Mouse (Mus musculus): Measurements from ENCODE around the gene Vps39. TPM values are rescaled to one million over a fixed set of nuclear protein-coding genes. Genes with fewer than 3 reads are reported as not detected.

The Vps39 gene
- polyA plus RNA-seq, 1 experiment from 2014 or later, result 24.6 TPM

GRCm38 (mm10) chr2:120288401-120288800 lies 64.5 kb downstream of the Vps39 start:
- H3K4me2 ChIP-seq (ENCODE audit: low read length), result no peak overlapping the region
- no peaks in the 10 kb centered on the region for H3K36me3 ChIP-seq (ENCODE audit: control insufficient read depth, insufficient read depth, low read length)
- H3K4me3 ChIP-seq (ENCODE audit: low read depth, low read length), result no peak overlapping the region
- H3K9me3 ChIP-seq (ENCODE audit: control insufficient read depth, low read length), result no peaks in the 10 kb centered on the region
- H3K27me3 ChIP-seq (replicated peaks; ENCODE audit: control insufficient read depth, insufficient read depth, low read length), result no peaks in the 10 kb centered on the region
- H3K4me1 ChIP-seq (replicated peaks; ENCODE audit: control insufficient read depth, insufficient read depth, low read length), result no peaks in the 10 kb centered on the region
- H3K9ac ChIP-seq (ENCODE audit: low read length), result no peak overlapping the region
- ATAC-seq (replicated peaks; ENCODE audit: low FRiP score, low TSS enrichment, low read depth) (no peak), DNase-seq (ENCODE audit: low spot score) (no peak)
- 86% methylated on average over 3 of the region's 3 CpGs for WGBS
- no peak overlapping the region for H3K27ac ChIP-seq (ENCODE audit: low read depth)

- no peak for ATAC-seq (replicated peaks; ENCODE audit: low FRiP score, low TSS enrichment, low read depth)
Observed at GRCm38 (mm10) chr2:120285639-120286038, 67.3 kb downstream of the Vps39 start.

GRCm38 (mm10) chr2:120284705-120285104 lies 68.2 kb downstream of the Vps39 start:
- Histone ChIP-seq H3K27ac (ENCODE audit: low read depth) (no peak overlapping the region), H3K4me1 (replicated peaks; ENCODE audit: control insufficient read depth, insufficient read depth, low read length) (no peaks in the 10 kb centered on the region), H3K4me2 (ENCODE audit: low read length) (no peak overlapping the region), H3K9ac (ENCODE audit: low read length) (no peak overlapping the region), H3K27me3 (replicated peaks; ENCODE audit: control insufficient read depth, insufficient read depth, low read length) (no peaks in the 10 kb centered on the region), H3K9me3 (ENCODE audit: control insufficient read depth, low read length) (no peaks in the 10 kb centered on the region), H3K4me3 (ENCODE audit: low read depth, low read length) (no peak overlapping the region), H3K36me3 (ENCODE audit: control insufficient read depth, insufficient read depth, low read length) (no peaks in the 10 kb centered on the region)
- DNase-seq (ENCODE audit: low spot score) (no peak), ATAC-seq (replicated peaks; ENCODE audit: low FRiP score, low TSS enrichment, low read depth) (no peak)

More at GRCm38 (mm10) chr2:120285639-120286038, 67.3 kb downstream of the Vps39 start:
- no peak overlapping the region for H3K4me2 ChIP-seq (ENCODE audit: low read length)
- no peak overlapping the region for H3K4me3 ChIP-seq (ENCODE audit: low read depth, low read length)
- no peak overlapping the region for H3K27ac ChIP-seq (ENCODE audit: low read depth)
- no peaks in the 10 kb centered on the region for H3K27me3 ChIP-seq (replicated peaks; ENCODE audit: control insufficient read depth, insufficient read depth, low read length)
- H3K9me3 ChIP-seq (ENCODE audit: control insufficient read depth, low read length), result no peaks in the 10 kb centered on the region
- DNase-seq (ENCODE audit: low spot score), result no peak
- 74% methylated on average over 4 of the region's 4 CpGs for WGBS
- H3K36me3 ChIP-seq (ENCODE audit: control insufficient read depth, insufficient read depth, low read length), result no peaks in the 10 kb centered on the region
- no peak overlapping the region for H3K9ac ChIP-seq (ENCODE audit: low read length)
- H3K4me1 ChIP-seq (replicated peaks; ENCODE audit: control insufficient read depth, insufficient read depth, low read length), result no peaks in the 10 kb centered on the region

DNA sequence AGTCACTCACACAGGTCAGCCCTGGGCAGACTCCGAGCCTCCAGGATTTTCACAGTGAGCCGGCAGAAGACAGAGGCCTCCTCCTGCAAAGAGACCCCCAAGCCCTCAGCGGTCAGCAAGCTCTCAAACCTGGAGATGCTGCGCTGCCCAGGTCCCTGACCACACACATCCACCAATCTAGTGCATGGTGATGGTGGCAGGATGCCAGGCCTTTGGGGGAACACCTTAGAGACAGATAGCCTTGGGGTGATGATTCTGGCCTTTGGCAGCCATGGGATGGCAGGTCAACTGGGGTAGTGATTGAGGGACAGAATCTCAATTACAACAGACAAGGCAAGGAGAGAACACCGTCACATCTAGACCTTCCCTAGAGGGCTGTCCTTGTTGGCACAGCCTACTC lies 68.8 kb downstream of the Vps39 start:
- 84% methylated on average over 5 of the region's 5 CpGs for WGBS
- H3K4me2 ChIP-seq (ENCODE audit: low read length), result no peak overlapping the region
- H3K4me1 ChIP-seq (replicated peaks; ENCODE audit: control insufficient read depth, insufficient read depth, low read length), result no peaks in the 10 kb centered on the region
- no peaks in the 10 kb centered on the region for H3K27me3 ChIP-seq (replicated peaks; ENCODE audit: control insufficient read depth, insufficient read depth, low read length)
- no peak overlapping the region for H3K27ac ChIP-seq (ENCODE audit: low read depth)
- ATAC-seq (replicated peaks; ENCODE audit: low FRiP score, low TSS enrichment, low read depth) (no peak), DNase-seq (ENCODE audit: low spot score) (no peak)
- H3K9ac ChIP-seq (ENCODE audit: low read length), result no peak overlapping the region
- H3K9me3 ChIP-seq (ENCODE audit: control insufficient read depth, low read length), result no peaks in the 10 kb centered on the region
- no peak overlapping the region for H3K4me3 ChIP-seq (ENCODE audit: low read depth, low read length)
- H3K36me3 ChIP-seq (ENCODE audit: control insufficient read depth, insufficient read depth, low read length), result no peaks in the 10 kb centered on the region

GRCm38 (mm10) chr2:120283550-120283949 lies 69.4 kb downstream of the Vps39 start:
- H3K9ac ChIP-seq (ENCODE audit: low read length), result no peak overlapping the region
- no peaks in the 10 kb centered on the region for H3K4me1 ChIP-seq (replicated peaks; ENCODE audit: control insufficient read depth, insufficient read depth, low read length)
- DNase-seq (ENCODE audit: low spot score), result no peak

GRCm38 (mm10) chr2:120281221-120281620 lies 71.7 kb downstream of the Vps39 start:
- Histone ChIP-seq H3K4me1 (replicated peaks; ENCODE audit: control insufficient read depth, insufficient read depth, low read length) (no peaks in the 10 kb centered on the region), H3K9ac (ENCODE audit: low read length) (no peak overlapping the region), H3K36me3 (ENCODE audit: control insufficient read depth, insufficient read depth, low read length) (no peaks in the 10 kb centered on the region), H3K4me3 (ENCODE audit: low read depth, low read length) (no peak overlapping the region), H3K27ac (ENCODE audit: low read depth) (no peak overlapping the region), H3K4me2 (ENCODE audit: low read length) (no peak overlapping the region), H3K27me3 (replicated peaks; ENCODE audit: control insufficient read depth, insufficient read depth, low read length) (no peaks in the 10 kb centered on the region), H3K9me3 (ENCODE audit: control insufficient read depth, low read length) (no peaks in the 10 kb centered on the region)
- ATAC-seq (replicated peaks; ENCODE audit: low FRiP score, low TSS enrichment, low read depth) (no peak), DNase-seq (ENCODE audit: low spot score) (no peak)
- 48% methylated on average over 3 of the region's 3 CpGs for WGBS

More at GRCm38 (mm10) chr2:120283550-120283949, 69.4 kb downstream of the Vps39 start:
- Histone ChIP-seq H3K36me3 (ENCODE audit: control insufficient read depth, insufficient read depth, low read length) (no peaks in the 10 kb centered on the region), H3K27me3 (replicated peaks; ENCODE audit: control insufficient read depth, insufficient read depth, low read length) (no peaks in the 10 kb centered on the region), H3K4me2 (ENCODE audit: low read length) (no peak overlapping the region), H3K27ac (ENCODE audit: low read depth) (no peak overlapping the region), H3K4me3 (ENCODE audit: low read depth, low read length) (no peak overlapping the region), H3K9me3 (ENCODE audit: control insufficient read depth, low read length) (no peaks in the 10 kb centered on the region)
- no peak for ATAC-seq (replicated peaks; ENCODE audit: low FRiP score, low TSS enrichment, low read depth)
- 41% methylated on average over 6 of the region's 6 CpGs for WGBS

DNA sequence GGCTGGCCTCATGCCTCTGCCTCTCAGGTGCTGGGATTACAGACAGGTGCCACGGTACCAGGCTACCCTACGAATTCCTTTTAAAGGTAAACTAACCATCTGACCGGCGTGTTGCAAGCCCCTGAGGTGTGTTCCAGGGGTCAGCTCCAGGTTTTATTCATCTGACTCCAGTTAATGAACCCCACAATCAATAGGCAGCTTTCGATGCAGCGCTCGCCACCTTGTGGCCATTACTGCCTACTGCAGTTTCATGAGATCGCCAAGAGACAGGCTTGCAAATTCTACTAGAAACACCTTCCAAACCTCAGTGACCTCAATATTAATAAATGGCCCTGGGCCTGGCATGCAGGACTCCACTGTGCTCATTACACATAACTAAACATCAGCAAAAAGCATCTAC lies 73.0 kb downstream of the Vps39 start:
- H3K9me3 ChIP-seq (ENCODE audit: control insufficient read depth, low read length), result no peaks in the 10 kb centered on the region
- DNase-seq (ENCODE audit: low spot score) (peak; percentile 81), ATAC-seq (replicated peaks; ENCODE audit: low FRiP score, low TSS enrichment, low read depth) (no peak)
- H3K4me1 ChIP-seq (replicated peaks; ENCODE audit: control insufficient read depth, insufficient read depth, low read length), result no peaks in the 10 kb centered on the region
- H3K4me2 ChIP-seq (ENCODE audit: low read length), result no peak overlapping the region
- H3K4me3 ChIP-seq (ENCODE audit: low read depth, low read length), result no peak overlapping the region
- no peaks in the 10 kb centered on the region for H3K36me3 ChIP-seq (ENCODE audit: control insufficient read depth, insufficient read depth, low read length)
- H3K9ac ChIP-seq (ENCODE audit: low read length), result no peak overlapping the region
- WGBS, result 13% methylated on average over 8 of the region's 8 CpGs
- no peak overlapping the region for H3K27ac ChIP-seq (ENCODE audit: low read depth)
- H3K27me3 ChIP-seq (replicated peaks; ENCODE audit: control insufficient read depth, insufficient read depth, low read length), result no peaks in the 10 kb centered on the region

GRCm38 (mm10) chr2:120276951-120277350 lies 76.0 kb downstream of the Vps39 start:
- H3K4me2 ChIP-seq (ENCODE audit: low read length), result no peak overlapping the region
- no peaks in the 10 kb centered on the region for H3K36me3 ChIP-seq (ENCODE audit: control insufficient read depth, insufficient read depth, low read length)
- no peak for DNase-seq (ENCODE audit: low spot score)
- H3K4me1 ChIP-seq (replicated peaks; ENCODE audit: control insufficient read depth, insufficient read depth, low read length), result no peaks in the 10 kb centered on the region
- WGBS, result 77% methylated on average over 4 of the region's 4 CpGs
- H3K9me3 ChIP-seq (ENCODE audit: control insufficient read depth, low read length), result no peaks in the 10 kb centered on the region
- H3K9ac ChIP-seq (ENCODE audit: low read length), result no peak overlapping the region
- no peaks in the 10 kb centered on the region for H3K27me3 ChIP-seq (replicated peaks; ENCODE audit: control insufficient read depth, insufficient read depth, low read length)
- H3K4me3 ChIP-seq (ENCODE audit: low read depth, low read length), result no peak overlapping the region
- H3K27ac ChIP-seq (ENCODE audit: low read depth), result no peak overlapping the region
- ATAC-seq (replicated peaks; ENCODE audit: low FRiP score, low TSS enrichment, low read depth), result no peak

- Histone ChIP-seq H3K27ac (ENCODE audit: low read depth) (no peak overlapping the region), H3K4me1 (replicated peaks; ENCODE audit: control insufficient read depth, insufficient read depth, low read length) (no peaks in the 10 kb centered on the region), H3K27me3 (replicated peaks; ENCODE audit: control insufficient read depth, insufficient read depth, low read length) (no peaks in the 10 kb centered on the region), H3K9me3 (ENCODE audit: control insufficient read depth, low read length) (no peaks in the 10 kb centered on the region), H3K36me3 (ENCODE audit: control insufficient read depth, insufficient read depth, low read length) (no peaks in the 10 kb centered on the region), H3K9ac (ENCODE audit: low read length) (no peak overlapping the region), H3K4me3 (ENCODE audit: low read depth, low read length) (no peak overlapping the region), H3K4me2 (ENCODE audit: low read length) (peak overlapping the region; percentile 32)
- DNase-seq (ENCODE audit: low spot score), result peak; percentile 72
- peak; percentile 43; the same call in 1 of the 2 replicates for ATAC-seq (replicated peaks; ENCODE audit: low FRiP score, low TSS enrichment, low read depth)
- 5% methylated on average over 9 of the region's 9 CpGs for WGBS
Observed at GRCm38 (mm10) chr2:120268635-120269034, 84.3 kb downstream of the Vps39 start.

Measured in intestine, embryonic 14.5 days (tissue).